Mouse (Mus musculus): Measurements from ENCODE around the gene R3hdm2.

R3hdm2 gene

DNA sequence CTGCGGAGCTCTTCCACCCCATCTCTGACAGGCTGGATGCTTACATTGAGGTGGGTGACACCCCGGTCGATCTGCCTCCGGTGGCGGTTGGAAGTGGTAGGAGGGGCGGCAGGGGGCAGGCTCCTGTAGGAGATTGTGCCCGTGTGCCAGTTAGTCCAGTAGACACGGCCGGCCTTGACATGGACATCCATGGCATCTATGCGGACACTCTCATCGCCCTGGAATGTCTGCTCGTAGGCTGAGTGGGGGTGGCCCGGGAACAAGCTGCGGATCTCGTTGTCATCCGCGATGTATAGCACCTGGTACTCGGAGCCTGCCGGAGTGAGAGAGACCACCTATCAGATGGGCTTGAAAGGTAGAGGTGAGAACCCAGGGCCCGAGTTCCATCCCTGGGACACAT is 164.2 kb downstream of the R3hdm2 start:
- no peak for DNase-seq (ENCODE audit: low spot score)

DNA sequence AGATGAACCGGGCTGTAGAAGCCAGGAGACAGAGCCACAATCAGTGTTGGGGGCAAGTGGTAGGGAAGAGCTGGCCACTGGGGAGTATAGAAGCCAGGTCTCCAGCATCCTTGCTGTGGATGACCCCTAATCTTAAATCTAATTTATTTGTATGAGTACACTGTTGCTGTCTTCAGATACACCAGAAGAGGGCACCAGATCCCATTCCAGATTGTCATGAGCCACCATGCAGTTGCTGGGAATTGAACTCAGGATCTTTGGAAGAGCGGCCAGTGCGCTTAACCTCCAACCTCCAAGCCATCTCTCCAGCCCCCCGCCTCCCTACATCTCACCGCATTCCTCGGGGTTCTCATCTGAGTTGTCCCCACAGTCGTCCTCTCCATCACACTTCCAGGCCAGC is 166.4 kb downstream of the R3hdm2 start:
- DNase-seq (ENCODE audit: low spot score) = no peak

DNA sequence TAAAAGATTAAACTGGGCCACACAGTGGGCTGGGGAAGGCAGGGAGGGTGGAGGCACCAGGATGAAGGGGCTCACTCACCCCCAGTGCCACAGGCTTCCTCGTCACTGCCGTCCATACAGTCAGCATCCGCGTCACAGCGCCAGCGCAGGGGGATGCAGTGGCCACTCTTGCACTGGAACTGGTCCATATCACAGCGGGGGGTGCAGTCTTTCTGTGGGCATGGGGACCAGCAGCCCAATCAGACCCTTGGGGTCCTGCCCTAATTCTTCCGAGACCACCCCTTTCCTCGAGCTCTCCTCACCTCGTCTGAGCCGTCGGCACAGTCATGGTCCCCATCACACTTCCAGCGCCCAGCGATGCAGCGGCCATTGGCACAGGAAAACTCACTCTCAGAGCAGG is 168.1 kb downstream of the R3hdm2 start:
- no peak for DNase-seq (ENCODE audit: low spot score)

All from ovary, postnatal 14 days (tissue).